Mouse (Mus musculus): ENCODE data around the gene Pde11a. TPM values are rescaled to one million over a fixed set of nuclear protein-coding genes. Genes with fewer than 3 reads are reported as not detected.

Gene Pde11a
- 2.9 and 3.1 TPM in 2 replicates for polyA plus RNA-seq (2015; fragmentation: Nextera tagmentation; extraction: Ambion mirVana)

GRCm38 (mm10) chr2:76338215-76339156 is at the start of gene Pde11a:
TSS of gene Pde11a (minus strand) at chr2:76338774.
- 18% methylated on average over 41 of the region's 41 CpGs for WGBS
- H3K9me3 ChIP-seq (replicated peaks), result no peaks in the 10 kb centered on the region
- H3K27ac ChIP-seq (replicated peaks), result no peak within 1 kb of the TSS
- no peaks in the 10 kb centered on the region for H3K36me3 ChIP-seq
- H3K4me3 ChIP-seq (replicated peaks), result peak within 1 kb of the TSS; percentile 50
- peak within 1 kb of the TSS; percentile 97 for H3K4me2 ChIP-seq
- H3K9ac ChIP-seq (replicated peaks), result peak within 1 kb of the TSS; percentile 60
- peak; percentile 63; the same call in 1 of the 2 replicates for ATAC-seq (ENCODE audit: low FRiP score)
- H3K4me1 ChIP-seq, result peaks cover 10% of the 10 kb centered on the region
- peaks cover 9% of the 10 kb centered on the region; the same call in 1 of the 2 replicates for H3K27me3 ChIP-seq (replicated peaks)

GRCm38 (mm10) chr2:76386531-76386930 is 48.0 kb upstream of the Pde11a start:
- no peaks in the 10 kb centered on the region for H3K27me3 ChIP-seq (replicated peaks)
- H3K4me3 ChIP-seq (replicated peaks), result no peak overlapping the region
- ATAC-seq (ENCODE audit: low FRiP score), result no peak
- no peaks in the 10 kb centered on the region for H3K9me3 ChIP-seq (replicated peaks)
- H3K36me3 ChIP-seq, result peaks cover 24% of the 10 kb centered on the region
- no peaks in the 10 kb centered on the region for H3K4me1 ChIP-seq
- H3K27ac ChIP-seq (replicated peaks), result no peak overlapping the region
- H3K9ac ChIP-seq (replicated peaks), result no peak overlapping the region
- no peak overlapping the region for H3K4me2 ChIP-seq

DNA sequence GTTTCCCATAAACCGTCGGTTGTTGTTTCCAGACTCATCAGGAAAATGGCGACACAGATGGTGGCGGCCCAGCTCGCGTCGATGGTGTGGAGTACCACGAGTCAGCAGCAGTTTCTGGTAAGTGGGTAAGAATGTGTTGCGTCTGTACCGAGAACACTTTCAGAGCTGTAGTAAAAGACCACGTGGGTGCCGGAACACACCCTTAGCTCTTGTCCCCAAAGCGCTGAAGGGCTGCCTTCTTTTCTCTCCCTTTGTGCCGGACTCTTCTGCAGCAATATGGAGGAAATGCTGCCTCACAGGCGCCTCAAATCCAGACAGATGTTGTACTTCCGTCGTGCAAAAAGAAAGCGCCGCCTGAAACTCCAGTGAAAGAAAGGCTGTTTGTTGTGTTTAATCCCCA is 40.1 kb upstream of the Pde11a start:
- H3K4me3 ChIP-seq (replicated peaks), result no peak overlapping the region
- H3K36me3 ChIP-seq, result peaks cover 80% of the 10 kb centered on the region
- no peaks in the 10 kb centered on the region for H3K9me3 ChIP-seq (replicated peaks)
- no peaks in the 10 kb centered on the region for H3K27me3 ChIP-seq (replicated peaks)
- no peak overlapping the region for H3K27ac ChIP-seq (replicated peaks)
- 95% methylated on average over 19 of the region's 19 CpGs for WGBS
- no peak overlapping the region for H3K9ac ChIP-seq (replicated peaks)
- H3K4me1 ChIP-seq, result no peaks in the 10 kb centered on the region
- ATAC-seq (ENCODE audit: low FRiP score), result no peak
- H3K4me2 ChIP-seq, result no peak overlapping the region

GRCm38 (mm10) chr2:76374544-76375206 is 36.1 kb upstream of the Pde11a start:
- Histone ChIP-seq H3K9ac (replicated peaks) (no peak overlapping the region), H3K4me3 (replicated peaks) (no peak overlapping the region), H3K4me2 (no peak overlapping the region), H3K27me3 (replicated peaks) (no peaks in the 10 kb centered on the region), H3K36me3 (peaks cover 64% of the 10 kb centered on the region), H3K9me3 (replicated peaks) (no peaks in the 10 kb centered on the region), H3K27ac (replicated peaks) (no peak overlapping the region), H3K4me1 (peaks cover 17% of the 10 kb centered on the region)
- WGBS, result 94% methylated on average over 6 of the region's 6 CpGs
- ATAC-seq (ENCODE audit: low FRiP score), result no peak

DNA sequence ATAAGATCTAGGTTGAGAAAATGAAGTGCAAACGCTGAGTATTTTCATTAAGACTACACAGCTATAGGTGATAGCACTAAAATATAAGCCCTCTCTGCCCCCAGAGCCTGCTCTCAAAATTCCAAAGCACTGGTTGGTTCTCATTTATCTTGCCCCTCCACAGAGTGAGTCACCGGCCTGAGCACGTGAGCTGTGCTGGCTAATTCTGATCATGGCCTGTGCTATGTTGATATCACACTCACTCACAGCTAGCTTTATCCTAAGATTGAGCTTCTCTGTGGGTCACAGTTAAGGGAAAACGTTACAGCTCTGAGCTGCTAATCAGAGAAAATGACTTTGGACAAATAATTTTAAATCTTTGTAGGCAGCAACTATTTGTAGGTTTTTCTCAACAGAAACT is 33.7 kb upstream of the Pde11a start:
- Histone ChIP-seq H3K9ac (replicated peaks) (no peak overlapping the region), H3K4me2 (no peak overlapping the region), H3K4me3 (replicated peaks) (no peak overlapping the region), H3K4me1 (peaks cover 17% of the 10 kb centered on the region), H3K27ac (replicated peaks) (no peak overlapping the region), H3K27me3 (replicated peaks) (no peaks in the 10 kb centered on the region), H3K9me3 (replicated peaks) (no peaks in the 10 kb centered on the region), H3K36me3 (peaks cover 42% of the 10 kb centered on the region)
- no peak for ATAC-seq (ENCODE audit: low FRiP score)
- WGBS, result 91% methylated on average over 4 of the region's 4 CpGs

GRCm38 (mm10) chr2:76370656-76370922 is 32.0 kb upstream of the Pde11a start:
- ATAC-seq (ENCODE audit: low FRiP score), result no peak
- 3% methylated on average over 7 of the region's 7 CpGs for WGBS
- Histone ChIP-seq H3K4me1 (peaks cover 17% of the 10 kb centered on the region), H3K9ac (replicated peaks) (peak overlapping the region; percentile 82), H3K36me3 (peaks cover 30% of the 10 kb centered on the region), H3K4me2 (peak overlapping the region; percentile 95), H3K27me3 (replicated peaks) (no peaks in the 10 kb centered on the region), H3K9me3 (replicated peaks) (no peaks in the 10 kb centered on the region), H3K4me3 (replicated peaks) (peak overlapping the region; percentile 89), H3K27ac (replicated peaks) (no peak overlapping the region; the same call in 1 of the 2 replicates)

DNA sequence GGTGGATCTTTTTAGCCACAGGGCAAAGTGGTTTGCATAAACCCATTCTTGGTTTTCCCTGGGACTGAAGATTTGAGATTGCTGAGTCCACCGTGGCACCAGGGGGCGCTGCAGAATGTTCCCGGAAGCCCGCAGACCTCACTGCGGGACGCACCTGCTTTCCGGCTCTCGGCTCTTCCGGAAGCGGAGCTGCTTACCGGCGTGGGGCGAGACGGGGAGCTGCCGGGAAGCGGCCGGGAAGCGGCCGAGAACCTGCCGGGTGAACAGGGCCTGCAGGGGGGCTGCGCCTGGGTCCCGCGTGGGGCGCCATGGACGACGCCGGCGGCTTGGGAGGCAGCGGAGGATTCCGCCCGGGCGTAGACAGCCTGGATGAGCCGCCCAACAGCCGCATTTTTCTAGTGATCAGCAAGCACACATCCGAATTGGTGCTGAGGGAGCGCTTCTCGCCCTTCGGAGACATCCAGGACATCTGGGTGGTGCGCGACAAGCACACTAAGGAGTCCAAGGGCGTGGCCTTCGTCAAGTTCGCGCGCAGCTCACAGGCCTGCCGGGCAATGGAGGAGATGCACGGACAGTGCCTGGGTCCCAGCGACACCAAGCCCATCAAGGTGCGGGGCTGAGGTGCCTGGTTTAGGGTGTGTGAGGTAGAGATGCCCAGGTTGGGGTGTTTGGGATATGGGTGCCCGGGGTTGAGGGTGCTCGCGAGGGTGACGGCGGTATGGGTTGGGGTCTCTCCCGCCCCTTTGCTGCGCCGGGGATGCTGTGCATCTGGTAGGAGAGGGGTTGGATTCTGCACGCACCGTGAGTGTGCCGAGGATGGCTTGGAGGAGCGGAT is 31.5 kb upstream of the Pde11a start, which contains the start of gene Rbm45:
Gene Rbm45, plus strand, starts transcription at position 164 of the 835 bp plus-strand sequence.
- no peaks in the 10 kb centered on the region for H3K9me3 ChIP-seq (replicated peaks)
- peak within 1 kb of the TSS; percentile 95 for H3K4me2 ChIP-seq
- H3K36me3 ChIP-seq, result peaks cover 25% of the 10 kb centered on the region
- peak; percentile 93 for ATAC-seq (ENCODE audit: low FRiP score)
- peak within 1 kb of the TSS; percentile 82 for H3K9ac ChIP-seq (replicated peaks)
- H3K4me1 ChIP-seq, result peaks cover 17% of the 10 kb centered on the region
- no peaks in the 10 kb centered on the region for H3K27me3 ChIP-seq (replicated peaks)
- peak within 1 kb of the TSS; percentile 89 for H3K4me3 ChIP-seq (replicated peaks)
- peak within 1 kb of the TSS; percentile 80 for H3K27ac ChIP-seq (replicated peaks)
- under 1% methylated on average over 60 of the region's 61 CpGs for WGBS

- Histone ChIP-seq H3K36me3 (peaks cover 18% of the 10 kb centered on the region), H3K9me3 (replicated peaks) (no peaks in the 10 kb centered on the region), H3K4me1 (peaks cover 17% of the 10 kb centered on the region), H3K4me3 (replicated peaks) (0 out of 2 replicates have a peak overlapping the region, but pooled peaks have one; percentile 89), H3K9ac (replicated peaks) (no peak overlapping the region), H3K4me2 (no peak overlapping the region), H3K27ac (replicated peaks) (no peak overlapping the region), H3K27me3 (replicated peaks) (no peaks in the 10 kb centered on the region)
- 81% methylated on average over 13 of the region's 13 CpGs for WGBS
- ATAC-seq (ENCODE audit: low FRiP score), result 0 out of 2 replicates have a peak, but pooled peaks have one; percentile 26
These were observed 30.5 kb upstream of the Pde11a start for GRCm38 (mm10) chr2:76368861-76369660.

GRCm38 (mm10) chr2:76367188-76367922 is 28.8 kb upstream of the Pde11a start:
- 18% methylated on average over 9 of the region's 9 CpGs for WGBS
- ATAC-seq (ENCODE audit: low FRiP score), result no peak
- Histone ChIP-seq H3K4me3 (replicated peaks) (no peak overlapping the region), H3K9ac (replicated peaks) (no peak overlapping the region), H3K27me3 (replicated peaks) (no peaks in the 10 kb centered on the region), H3K4me2 (no peak overlapping the region), H3K9me3 (replicated peaks) (no peaks in the 10 kb centered on the region), H3K4me1 (peaks cover 17% of the 10 kb centered on the region), H3K36me3 (peaks cover 5% of the 10 kb centered on the region; the same call in 1 of the 2 replicates), H3K27ac (replicated peaks) (no peak overlapping the region)

DNA sequence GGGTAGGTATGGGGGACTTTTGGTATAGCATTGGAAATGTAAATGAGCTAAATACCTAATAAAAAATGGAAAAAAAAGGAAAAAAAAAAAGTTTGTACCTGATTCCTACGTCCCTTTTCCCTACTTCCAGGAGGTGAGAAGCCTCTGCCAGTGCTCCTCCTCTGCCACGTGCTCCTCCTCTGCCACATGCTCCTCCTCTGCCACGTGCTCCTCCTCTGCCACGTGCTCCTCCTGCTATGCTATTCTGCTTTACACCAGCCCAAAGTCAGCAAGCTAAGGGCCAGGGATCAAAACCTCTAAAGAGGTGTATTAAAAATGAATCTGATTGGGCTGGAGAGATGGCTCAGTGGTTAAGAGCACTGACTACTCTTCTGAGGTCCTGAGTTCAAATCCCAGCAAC is 27.2 kb upstream of the Pde11a start:
- WGBS, result 79% methylated on average over 4 of the region's 4 CpGs
- peaks cover 5% of the 10 kb centered on the region for H3K4me1 ChIP-seq
- no peaks in the 10 kb centered on the region for H3K36me3 ChIP-seq
- no peaks in the 10 kb centered on the region for H3K9me3 ChIP-seq (replicated peaks)
- no peak overlapping the region for H3K4me2 ChIP-seq
- no peak for ATAC-seq (ENCODE audit: low FRiP score)
- no peak overlapping the region for H3K9ac ChIP-seq (replicated peaks)
- H3K27me3 ChIP-seq (replicated peaks), result no peaks in the 10 kb centered on the region
- no peak overlapping the region for H3K27ac ChIP-seq (replicated peaks)
- H3K4me3 ChIP-seq (replicated peaks), result no peak overlapping the region
